Mouse (Mus musculus) neural tube, embryonic 14.5 days (tissue): ENCODE measurements around the gene Fkbp5. TPM values are rescaled to one million over a fixed set of nuclear protein-coding genes. Genes with fewer than 3 reads are reported as not detected.
A peak's percentile ranks its signal among the peaks of the same experiment; 100 is the strongest.

ENCODE experiments used
- ATAC-seq: fragments of 200-750 bp; cut with Nextera tagmentation; 2 replicates; pipeline ENCODE4 v1.8.0; 2017; ENCODE audit warnings: low read depth, mild to moderate bottlenecking, moderate TSS enrichment, moderate library complexity
- H3K27ac ChIP-seq: fragments of 300-500 bp; sonication (generic); 2 replicates; pipeline ENCODE4 v1.5.1; 2014; ENCODE audit warnings: low read depth, mild to moderate bottlenecking, control low read depth, low read length, moderate library complexity, mixed read lengths
- H3K27me3 ChIP-seq: fragments of 300-500 bp; sonication (generic); 2 replicates; pipeline ENCODE4 v1.6.1; 2014; ENCODE audit warnings: low read length; ENCODE audit not compliant: control insufficient read depth, insufficient read depth
- H3K36me3 ChIP-seq: fragments of 300-500 bp; sonication (generic); 2 replicates; pipeline ENCODE4 v1.6.1; 2014; ENCODE audit warnings: low read length, mixed read lengths; ENCODE audit not compliant: control insufficient read depth, insufficient read depth
- H3K4me1 ChIP-seq: fragments of 300-500 bp; sonication (generic); 2 replicates; pipeline ENCODE4 v1.6.1; 2014; ENCODE audit warnings: low read length; ENCODE audit not compliant: control insufficient read depth, insufficient read depth
- H3K4me2 ChIP-seq: fragments of 300-500 bp; sonication (generic); 2 replicates; pipeline ENCODE4 v1.6.1; 2014; ENCODE audit warnings: mild to moderate bottlenecking, low read depth, low read length, control low read depth
- H3K4me3 ChIP-seq: fragments of 300-500 bp; sonication (generic); 2 replicates; pipeline ENCODE4 v1.5.1; 2014; ENCODE audit warnings: low read depth, low read length, control low read depth, mixed read lengths
- H3K9ac ChIP-seq: fragments of 300-500 bp; sonication (generic); replicated peaks from 2 replicates; pipeline ENCODE4 v1.6.1; 2014; ENCODE audit warnings: low read depth, mild to moderate bottlenecking, control low read depth, low read length, mixed read lengths
- H3K9me3 ChIP-seq: fragments of 300-500 bp; sonication (generic); 2 replicates; pipeline ENCODE4 v1.6.1; 2016; ENCODE audit warnings: low read length; ENCODE audit not compliant: control insufficient read depth
- WGBS: fragments of 180-500 bp; shearing (Covaris S2); extraction: QIAGEN DNeasy Blood & Tissue Kit; methylation state at CpG from one replicate; pipeline ENCODE4 v1.1.7; 2014; 5-methylcytosine and 5-hydroxymethylcytosine counted together
- polyA plus RNA-seq: library from polyadenylated mRNA; unstranded; fragments of >200 nt; fragmentation: Nextera tagmentation; extraction: Ambion mirVana; gene quantifications from 2 replicates; pipeline ENCODE4 v1.2.1, GENCODE M21; 2014

Fkbp5 gene
- polyA plus RNA-seq, 1 experiment from 2014 or later: 11.1 TPM

GRCm38 (mm10) chr17:28373821-28374220 is 143.5 kb downstream of the Fkbp5 start:
- Histone ChIP-seq H3K4me2 (no peak overlapping the region), H3K36me3 (no peaks in the 10 kb centered on the region), H3K9ac (no peak overlapping the region), H3K27me3 (peaks cover 10% of the 10 kb centered on the region), H3K9me3 (no peaks in the 10 kb centered on the region), H3K4me3 (no peak overlapping the region), H3K27ac (no peak overlapping the region), H3K4me1 (no peaks in the 10 kb centered on the region)
- no peak for ATAC-seq
- WGBS: 16% methylated on average over 10 of the region's 10 CpGs

- no peaks in the 10 kb centered on the region for H3K9me3 ChIP-seq
- ATAC-seq: no peak
- WGBS: 76% methylated on average over 1 of the region's 1 CpGs
- H3K9ac ChIP-seq: no peak overlapping the region
- H3K4me2 ChIP-seq: no peak overlapping the region
- no peaks in the 10 kb centered on the region for H3K36me3 ChIP-seq
- no peaks in the 10 kb centered on the region for H3K4me1 ChIP-seq
- H3K27me3 ChIP-seq: peaks cover 10% of the 10 kb centered on the region
- H3K4me3 ChIP-seq: no peak overlapping the region
- H3K27ac ChIP-seq: no peak overlapping the region
Observed at GRCm38 (mm10) chr17:28371941-28372340, 145.4 kb downstream of the Fkbp5 start.

- Histone ChIP-seq H3K9me3 (no peaks in the 10 kb centered on the region), H3K4me3 (no peak overlapping the region), H3K27me3 (peaks cover 10% of the 10 kb centered on the region), H3K4me1 (no peaks in the 10 kb centered on the region), H3K4me2 (no peak overlapping the region), H3K27ac (no peak overlapping the region), H3K36me3 (no peaks in the 10 kb centered on the region), H3K9ac (no peak overlapping the region)
- WGBS: 85% methylated on average over 2 of the region's 2 CpGs
- no peak for ATAC-seq
Observed at GRCm38 (mm10) chr17:28371286-28371685, 146.0 kb downstream of the Fkbp5 start.

- no peak overlapping the region for H3K4me2 ChIP-seq
- H3K27me3 ChIP-seq: peaks cover 18% of the 10 kb centered on the region
- H3K9ac ChIP-seq: no peak overlapping the region
- no peaks in the 10 kb centered on the region for H3K36me3 ChIP-seq
- no peak overlapping the region for H3K4me3 ChIP-seq
- no peaks in the 10 kb centered on the region for H3K9me3 ChIP-seq
- 80% methylated on average over 5 of the region's 5 CpGs for WGBS
- H3K27ac ChIP-seq: no peak overlapping the region
- H3K4me1 ChIP-seq: peaks cover 4% of the 10 kb centered on the region; the same call in 1 of the 2 replicates
- no peak for ATAC-seq
Observed at GRCm38 (mm10) chr17:28369056-28369455, 148.3 kb downstream of the Fkbp5 start.

DNA sequence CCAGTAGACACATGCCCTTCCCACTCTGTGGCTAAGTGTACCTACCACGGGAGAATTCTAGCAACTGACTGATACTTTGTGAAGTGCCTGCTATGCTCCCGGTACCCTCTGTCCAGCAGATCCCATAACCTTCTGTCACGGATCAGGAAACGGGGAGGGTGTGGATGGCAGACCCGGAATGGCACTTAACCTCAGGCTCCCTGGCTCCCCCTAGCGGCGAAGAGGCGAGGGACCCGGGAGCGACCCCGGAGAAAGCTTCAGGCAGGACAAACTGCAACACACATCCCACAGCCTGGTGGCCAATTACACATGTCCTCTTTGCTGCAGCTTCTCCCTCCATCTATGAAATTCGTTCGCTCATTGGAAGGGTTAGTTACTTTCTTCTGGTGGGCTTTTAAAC is 148.9 kb downstream of the Fkbp5 start:
- Histone ChIP-seq H3K9me3 (no peaks in the 10 kb centered on the region), H3K4me2 (no peak overlapping the region), H3K27me3 (peaks cover 24% of the 10 kb centered on the region), H3K9ac (no peak overlapping the region), H3K27ac (no peak overlapping the region), H3K4me1 (peaks cover 6% of the 10 kb centered on the region; the same call in 1 of the 2 replicates), H3K36me3 (no peaks in the 10 kb centered on the region), H3K4me3 (no peak overlapping the region)
- WGBS: 3% methylated on average over 13 of the region's 13 CpGs
- ATAC-seq: no peak

GRCm38 (mm10) chr17:28365122-28365521 is 152.2 kb downstream of the Fkbp5 start, which contains the start of gene Tulp1:
Gene Tulp1 (minus strand): TSS chr17:28365222.
- H3K36me3 ChIP-seq: no peaks in the 10 kb centered on the region
- H3K4me1 ChIP-seq: peaks cover 10% of the 10 kb centered on the region
- ATAC-seq: no peak
- H3K4me3 ChIP-seq: no peak within 1 kb of the TSS
- 18% methylated on average over 7 of the region's 8 CpGs for WGBS
- H3K27me3 ChIP-seq: peaks cover 41% of the 10 kb centered on the region
- H3K9me3 ChIP-seq: no peaks in the 10 kb centered on the region
- H3K9ac ChIP-seq: no peak within 1 kb of the TSS
- H3K4me2 ChIP-seq: peak within 1 kb of the TSS; percentile 32; the same call in 1 of the 2 replicates
- no peak within 1 kb of the TSS for H3K27ac ChIP-seq

- ATAC-seq: no peak
- no peak overlapping the region for H3K27ac ChIP-seq
- WGBS: 5% methylated on average over 6 of the region's 6 CpGs
- H3K4me3 ChIP-seq: no peak overlapping the region
- no peak overlapping the region for H3K9ac ChIP-seq
- H3K27me3 ChIP-seq: peaks cover 41% of the 10 kb centered on the region
- H3K36me3 ChIP-seq: no peaks in the 10 kb centered on the region
- no peaks in the 10 kb centered on the region for H3K9me3 ChIP-seq
- H3K4me2 ChIP-seq: no peak overlapping the region; the same call in 1 of the 2 replicates
- H3K4me1 ChIP-seq: peaks cover 10% of the 10 kb centered on the region
Observed at GRCm38 (mm10) chr17:28363507-28363906, 153.8 kb downstream of the Fkbp5 start.

DNA sequence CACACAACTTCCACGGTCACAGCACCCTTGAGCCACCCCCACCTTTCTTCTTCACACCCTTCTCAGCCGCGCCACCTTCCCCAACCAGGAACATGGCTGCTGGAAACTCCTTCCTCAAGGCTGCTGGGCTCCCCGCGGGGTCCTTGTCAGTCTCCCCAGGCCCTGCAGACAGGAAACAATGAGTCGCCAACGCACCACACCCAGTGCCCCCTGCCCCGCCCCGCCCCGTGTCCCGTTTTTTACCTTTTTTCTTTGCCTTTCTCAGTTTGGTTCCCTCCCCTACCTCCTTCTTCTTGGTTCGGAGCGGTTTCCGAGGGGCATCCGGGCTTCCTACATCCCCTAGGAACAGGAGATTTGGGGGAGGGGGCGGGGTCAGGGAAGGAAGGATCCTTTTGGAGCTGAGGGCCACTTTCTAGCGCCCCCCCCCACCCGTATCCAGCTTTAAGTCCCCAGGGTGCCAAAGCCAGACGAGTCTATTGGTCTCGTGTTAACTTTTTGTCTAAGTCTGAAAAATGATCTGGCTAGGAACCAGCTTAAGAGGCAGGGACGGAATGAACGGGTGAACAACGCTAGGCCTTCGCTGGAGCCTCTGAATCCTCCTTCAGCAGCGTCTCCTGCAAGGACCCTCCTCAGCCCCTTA is 154.6 kb downstream of the Fkbp5 start:
- Histone ChIP-seq H3K9ac (0 out of 2 replicates have a peak overlapping the region, but pooled peaks have one; percentile 8), H3K4me1 (peaks cover 10% of the 10 kb centered on the region), H3K9me3 (no peaks in the 10 kb centered on the region), H3K36me3 (no peaks in the 10 kb centered on the region), H3K27ac (no peak overlapping the region), H3K4me3 (peak overlapping the region; percentile 23), H3K27me3 (peaks cover 44% of the 10 kb centered on the region), H3K4me2 (peak overlapping the region; percentile 42)
- no peak for ATAC-seq
- 2% methylated on average over 25 of the region's 25 CpGs for WGBS

DNA sequence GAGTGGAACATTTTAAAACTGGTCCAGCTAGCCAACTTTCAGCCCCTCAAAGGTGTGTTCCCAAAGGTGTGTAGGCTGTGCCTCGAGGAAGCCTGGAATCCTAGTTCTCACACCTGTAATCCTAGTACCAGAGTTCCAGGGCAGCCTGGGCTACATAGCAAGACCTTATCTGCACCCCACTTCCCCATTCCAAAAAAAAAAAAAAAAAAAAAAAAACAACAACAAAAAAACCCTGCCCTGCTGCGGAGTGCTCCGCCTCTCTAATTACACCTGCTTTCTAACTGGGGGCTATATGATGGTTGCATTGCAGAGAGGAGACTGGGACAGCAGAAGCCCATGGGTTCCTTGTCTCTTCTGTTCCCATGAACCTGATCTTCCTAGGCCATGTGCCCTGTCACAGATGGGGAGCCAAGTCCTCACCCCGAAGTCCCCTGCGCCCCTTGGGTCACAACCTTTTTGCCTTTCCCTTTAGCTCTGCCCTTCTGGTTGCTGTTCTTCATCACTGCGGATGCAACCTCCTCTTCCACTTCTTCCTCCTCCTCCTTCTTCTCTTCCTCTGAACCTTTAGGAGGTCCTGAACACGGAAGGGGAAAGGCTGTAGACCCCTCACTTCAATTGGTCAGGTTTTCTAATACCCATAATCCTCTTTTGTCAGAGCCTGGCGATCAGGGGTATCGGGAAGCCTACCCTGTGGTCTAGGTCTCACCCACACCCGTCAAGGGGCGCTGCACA is 155.2 kb downstream of the Fkbp5 start:
- no peak overlapping the region for H3K27ac ChIP-seq
- H3K4me1 ChIP-seq: peaks cover 10% of the 10 kb centered on the region
- no peaks in the 10 kb centered on the region for H3K9me3 ChIP-seq
- 0 out of 2 replicates have a peak overlapping the region, but pooled peaks have one; percentile 8 for H3K9ac ChIP-seq
- H3K4me2 ChIP-seq: peak overlapping the region; percentile 42
- no peaks in the 10 kb centered on the region for H3K36me3 ChIP-seq
- H3K27me3 ChIP-seq: peaks cover 44% of the 10 kb centered on the region
- H3K4me3 ChIP-seq: peak overlapping the region; percentile 23
- WGBS: 31% methylated on average over 11 of the region's 11 CpGs
- no peak for ATAC-seq
